Mouse (Mus musculus): Measurements from ENCODE around the gene G3bp1. TPM values are rescaled to one million over a fixed set of nuclear protein-coding genes. Genes with fewer than 3 reads are reported as not detected.

The G3bp1 gene
- polyA plus RNA-seq, 1 experiment from 2014 or later = 86.6 TPM

- no peak overlapping the region for H3K9ac ChIP-seq (ENCODE audit: low read depth, low read length)
- H3K4me1 ChIP-seq (ENCODE audit: control insufficient read depth, insufficient read depth, low read depth, low read length) = no peaks in the 10 kb centered on the region
- H3K4me3 ChIP-seq (ENCODE audit: low read length) = no peak overlapping the region
- no peak overlapping the region for H3K27ac ChIP-seq (ENCODE audit: low read depth, low read length)
- WGBS = 28% methylated on average over 4 of the region's 4 CpGs
- no peaks in the 10 kb centered on the region for H3K27me3 ChIP-seq (replicated peaks; ENCODE audit: control insufficient read depth, insufficient read depth, low read length)
- ATAC-seq = peak; percentile 81; the same call in 1 of the 2 replicates
- no peaks in the 10 kb centered on the region for H3K9me3 ChIP-seq (ENCODE audit: control insufficient read depth, low read length)
- no peaks in the 10 kb centered on the region for H3K36me3 ChIP-seq (ENCODE audit: control insufficient read depth, insufficient read depth, low read length)
- H3K4me2 ChIP-seq (ENCODE audit: low read length) = no peak overlapping the region
Measured at GRCm38 (mm10) chr11:55438031-55438430, 31.5 kb upstream of the G3bp1 start.

DNA sequence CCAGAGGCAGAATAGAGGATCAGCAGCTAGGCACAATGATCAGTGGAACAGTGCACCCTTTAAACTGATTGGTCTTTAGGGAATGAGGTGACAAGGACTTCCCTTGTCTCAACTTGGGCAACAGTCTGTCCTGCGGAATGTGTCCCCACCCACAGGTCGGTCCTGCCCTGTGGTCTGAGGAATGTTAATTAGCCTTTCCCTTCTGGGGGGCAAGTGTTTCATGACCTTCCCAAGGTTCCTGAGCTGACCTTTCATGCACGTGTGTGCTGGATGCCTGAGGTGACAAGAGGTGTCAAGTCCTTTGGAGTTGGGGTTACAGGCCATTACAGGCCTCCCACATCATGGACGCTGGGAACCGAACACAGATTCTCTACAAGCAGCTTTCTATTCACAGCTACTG lies 29.8 kb upstream of the G3bp1 start:
- no peak for ATAC-seq
- Histone ChIP-seq H3K4me2 (ENCODE audit: low read length) (no peak overlapping the region), H3K36me3 (ENCODE audit: control insufficient read depth, insufficient read depth, low read length) (no peaks in the 10 kb centered on the region), H3K9ac (ENCODE audit: low read depth, low read length) (no peak overlapping the region), H3K9me3 (ENCODE audit: control insufficient read depth, low read length) (no peaks in the 10 kb centered on the region), H3K4me3 (ENCODE audit: low read length) (no peak overlapping the region), H3K27ac (ENCODE audit: low read depth, low read length) (no peak overlapping the region), H3K27me3 (replicated peaks; ENCODE audit: control insufficient read depth, insufficient read depth, low read length) (no peaks in the 10 kb centered on the region), H3K4me1 (ENCODE audit: control insufficient read depth, insufficient read depth, low read depth, low read length) (no peaks in the 10 kb centered on the region)
- 67% methylated on average over 5 of the region's 5 CpGs for WGBS

GRCm38 (mm10) chr11:55444772-55445171 lies 24.7 kb upstream of the G3bp1 start:
- no peaks in the 10 kb centered on the region for H3K4me1 ChIP-seq (ENCODE audit: control insufficient read depth, insufficient read depth, low read depth, low read length)

DNA sequence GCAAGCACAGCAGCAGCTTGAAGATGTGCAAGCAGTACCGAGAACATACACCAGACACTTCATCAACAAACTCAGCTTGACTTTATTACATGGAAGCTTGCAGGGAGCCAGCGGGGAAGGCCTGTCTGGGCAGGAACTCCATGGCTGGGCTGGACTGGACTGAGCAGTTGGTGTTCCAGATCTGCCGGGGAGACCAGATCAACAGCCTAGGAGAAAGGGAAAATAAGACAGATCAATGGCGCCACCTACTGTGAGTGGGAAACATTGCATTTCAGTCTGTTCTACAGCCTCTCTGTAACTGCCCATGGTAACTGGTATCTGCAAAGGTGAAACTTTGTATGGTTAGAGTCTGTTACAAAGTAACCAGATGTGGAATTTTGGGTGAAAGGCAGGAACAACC lies 22.9 kb upstream of the G3bp1 start:
- ATAC-seq = peak; percentile 91
- Histone ChIP-seq H3K9me3 (ENCODE audit: control insufficient read depth, low read length) (no peaks in the 10 kb centered on the region), H3K4me1 (ENCODE audit: control insufficient read depth, insufficient read depth, low read depth, low read length) (no peaks in the 10 kb centered on the region), H3K36me3 (ENCODE audit: control insufficient read depth, insufficient read depth, low read length) (peaks cover 5% of the 10 kb centered on the region; the same call in 1 of the 2 replicates), H3K4me3 (ENCODE audit: low read length) (no peak overlapping the region), H3K4me2 (ENCODE audit: low read length) (no peak overlapping the region), H3K27me3 (replicated peaks; ENCODE audit: control insufficient read depth, insufficient read depth, low read length) (no peaks in the 10 kb centered on the region), H3K27ac (ENCODE audit: low read depth, low read length) (no peak overlapping the region), H3K9ac (ENCODE audit: low read depth, low read length) (no peak overlapping the region)
- 27% methylated on average over 4 of the region's 4 CpGs for WGBS

More at GRCm38 (mm10) chr11:55444772-55445171, 24.7 kb upstream of the G3bp1 start:
- H3K4me3 ChIP-seq (ENCODE audit: low read length) = no peak overlapping the region
- ATAC-seq = peak; percentile 48; the same call in 1 of the 2 replicates
- no peaks in the 10 kb centered on the region for H3K27me3 ChIP-seq (replicated peaks; ENCODE audit: control insufficient read depth, insufficient read depth, low read length)
- no peak overlapping the region for H3K4me2 ChIP-seq (ENCODE audit: low read length)
- H3K36me3 ChIP-seq (ENCODE audit: control insufficient read depth, insufficient read depth, low read length) = 0 out of 2 replicates have a peak, but pooled peaks cover 3% of the 10 kb centered on the region
- H3K27ac ChIP-seq (ENCODE audit: low read depth, low read length) = no peak overlapping the region
- WGBS = 0% methylated on average over 1 of the region's 1 CpGs
- H3K9me3 ChIP-seq (ENCODE audit: control insufficient read depth, low read length) = no peaks in the 10 kb centered on the region
- H3K9ac ChIP-seq (ENCODE audit: low read depth, low read length) = no peak overlapping the region

DNA sequence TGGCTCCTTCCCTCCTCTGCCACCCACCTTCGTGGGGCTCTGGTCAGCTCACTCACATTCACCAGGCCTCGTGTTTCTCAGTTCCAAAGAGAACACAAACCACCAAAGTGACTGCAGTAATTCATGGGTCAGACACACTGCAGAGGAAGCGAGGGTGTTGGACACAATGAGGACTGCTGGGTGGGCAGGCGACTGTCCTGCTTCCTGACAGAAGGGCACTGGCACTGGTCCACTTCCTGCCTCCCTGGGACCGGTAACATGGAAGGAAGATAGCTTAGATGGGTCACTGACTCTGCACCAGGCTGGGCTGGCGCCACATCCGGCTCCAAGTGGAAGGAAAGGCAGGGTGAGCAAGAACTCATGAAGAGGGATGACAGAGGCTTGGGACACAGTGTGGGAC lies 20.0 kb upstream of the G3bp1 start:
- WGBS = 75% methylated on average over 7 of the region's 7 CpGs
- peaks cover 5% of the 10 kb centered on the region; the same call in 1 of the 2 replicates for H3K36me3 ChIP-seq (ENCODE audit: control insufficient read depth, insufficient read depth, low read length)

DNA sequence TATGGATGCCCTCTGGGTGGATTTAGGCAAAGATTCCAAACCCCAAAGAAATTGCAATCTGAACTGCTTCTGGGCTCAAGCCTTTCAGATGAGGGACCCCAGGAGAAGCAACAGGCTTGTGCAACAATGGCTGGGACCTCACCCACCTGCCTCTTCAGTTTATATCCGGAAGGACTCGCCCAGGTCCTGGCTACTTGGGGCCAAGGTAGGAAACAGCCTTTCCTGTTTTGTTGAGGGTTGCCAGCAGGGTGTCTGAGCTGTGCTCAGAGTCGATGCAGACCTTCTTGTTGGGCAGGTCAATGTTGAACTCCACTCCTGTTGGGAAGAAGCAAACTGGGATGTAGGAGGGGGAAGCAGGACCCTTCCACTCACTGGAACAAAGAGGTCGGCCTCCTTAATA lies 19.2 kb upstream of the G3bp1 start:
- WGBS = 74% methylated on average over 4 of the region's 4 CpGs
- Histone ChIP-seq H3K9me3 (ENCODE audit: control insufficient read depth, low read length) (no peaks in the 10 kb centered on the region), H3K4me2 (ENCODE audit: low read length) (no peak overlapping the region), H3K27me3 (replicated peaks; ENCODE audit: control insufficient read depth, insufficient read depth, low read length) (no peaks in the 10 kb centered on the region), H3K4me3 (ENCODE audit: low read length) (no peak overlapping the region), H3K27ac (ENCODE audit: low read depth, low read length) (no peak overlapping the region), H3K36me3 (ENCODE audit: control insufficient read depth, insufficient read depth, low read length) (peaks cover 3% of the 10 kb centered on the region; the same call in 1 of the 2 replicates), H3K4me1 (ENCODE audit: control insufficient read depth, insufficient read depth, low read depth, low read length) (no peaks in the 10 kb centered on the region), H3K9ac (ENCODE audit: low read depth, low read length) (no peak overlapping the region)
- ATAC-seq = no peak

More for the DNA sequence above, 20.0 kb upstream of the G3bp1 start:
- Histone ChIP-seq H3K4me3 (ENCODE audit: low read length) (no peak overlapping the region), H3K27ac (ENCODE audit: low read depth, low read length) (0 out of 2 replicates have a peak overlapping the region, but pooled peaks have one; percentile 10), H3K9me3 (ENCODE audit: control insufficient read depth, low read length) (no peaks in the 10 kb centered on the region), H3K9ac (ENCODE audit: low read depth, low read length) (no peak overlapping the region), H3K4me2 (ENCODE audit: low read length) (no peak overlapping the region), H3K27me3 (replicated peaks; ENCODE audit: control insufficient read depth, insufficient read depth, low read length) (no peaks in the 10 kb centered on the region), H3K4me1 (ENCODE audit: control insufficient read depth, insufficient read depth, low read depth, low read length) (no peaks in the 10 kb centered on the region)
- no peak for ATAC-seq

DNA sequence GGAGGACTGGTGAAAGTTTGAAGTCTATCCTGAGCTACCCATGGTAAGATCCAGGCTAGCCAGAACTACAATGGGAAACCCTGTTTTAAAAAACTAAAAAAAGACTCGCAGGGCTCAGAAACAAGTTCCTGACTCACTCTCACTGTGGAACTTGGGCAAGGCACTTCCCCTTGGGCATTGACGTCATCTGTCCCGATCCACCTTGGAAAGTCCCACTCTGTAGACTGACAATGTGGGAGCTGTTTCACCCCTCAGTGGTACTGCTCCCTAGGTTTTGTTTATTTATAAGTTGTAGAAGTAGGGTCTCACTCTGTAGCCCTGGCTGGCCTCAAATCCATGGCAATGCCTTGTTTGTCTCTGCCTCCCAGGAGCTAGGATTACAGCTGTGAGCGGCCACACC lies 15.8 kb upstream of the G3bp1 start:
- 92% methylated on average over 4 of the region's 4 CpGs for WGBS
- Histone ChIP-seq H3K4me2 (ENCODE audit: low read length) (no peak overlapping the region), H3K9ac (ENCODE audit: low read depth, low read length) (no peak overlapping the region), H3K4me1 (ENCODE audit: control insufficient read depth, insufficient read depth, low read depth, low read length) (no peaks in the 10 kb centered on the region; the same call in 1 of the 2 replicates), H3K36me3 (ENCODE audit: control insufficient read depth, insufficient read depth, low read length) (peaks cover 3% of the 10 kb centered on the region; the same call in 1 of the 2 replicates), H3K27me3 (replicated peaks; ENCODE audit: control insufficient read depth, insufficient read depth, low read length) (no peaks in the 10 kb centered on the region), H3K27ac (ENCODE audit: low read depth, low read length) (no peak overlapping the region), H3K9me3 (ENCODE audit: control insufficient read depth, low read length) (no peaks in the 10 kb centered on the region), H3K4me3 (ENCODE audit: low read length) (no peak overlapping the region)
- ATAC-seq = no peak

GRCm38 (mm10) chr11:55455166-55455565 lies 14.3 kb upstream of the G3bp1 start:
- Histone ChIP-seq H3K4me3 (ENCODE audit: low read length) (no peak overlapping the region), H3K4me2 (ENCODE audit: low read length) (no peak overlapping the region), H3K4me1 (ENCODE audit: control insufficient read depth, insufficient read depth, low read depth, low read length) (peaks cover 6% of the 10 kb centered on the region), H3K27ac (ENCODE audit: low read depth, low read length) (no peak overlapping the region), H3K27me3 (replicated peaks; ENCODE audit: control insufficient read depth, insufficient read depth, low read length) (no peaks in the 10 kb centered on the region), H3K36me3 (ENCODE audit: control insufficient read depth, insufficient read depth, low read length) (no peaks in the 10 kb centered on the region; the same call in 1 of the 2 replicates), H3K9ac (ENCODE audit: low read depth, low read length) (no peak overlapping the region), H3K9me3 (ENCODE audit: control insufficient read depth, low read length) (no peaks in the 10 kb centered on the region)
- 61% methylated on average over 2 of the region's 2 CpGs for WGBS
- no peak for ATAC-seq

GRCm38 (mm10) chr11:55458501-55458900 lies 11.0 kb upstream of the G3bp1 start:
- Histone ChIP-seq H3K4me2 (ENCODE audit: low read length) (no peak overlapping the region), H3K27me3 (replicated peaks; ENCODE audit: control insufficient read depth, insufficient read depth, low read length) (no peaks in the 10 kb centered on the region), H3K4me1 (ENCODE audit: control insufficient read depth, insufficient read depth, low read depth, low read length) (peaks cover 14% of the 10 kb centered on the region), H3K27ac (ENCODE audit: low read depth, low read length) (no peak overlapping the region), H3K9me3 (ENCODE audit: control insufficient read depth, low read length) (no peaks in the 10 kb centered on the region), H3K4me3 (ENCODE audit: low read length) (no peak overlapping the region), H3K36me3 (ENCODE audit: control insufficient read depth, insufficient read depth, low read length) (no peaks in the 10 kb centered on the region), H3K9ac (ENCODE audit: low read depth, low read length) (no peak overlapping the region)
- 55% methylated on average over 4 of the region's 4 CpGs for WGBS
- no peak for ATAC-seq

All from hindbrain, embryonic 16.5 days (tissue).